Mouse (Mus musculus) G1E-ER4 (cell line): ENCODE data around the gene Gatad1. TPM values are rescaled to one million over a fixed set of nuclear protein-coding genes. Genes with fewer than 3 reads are reported as not detected.

Experiments
- GATA1 ChIP-seq: IDR thresholded peaks from one replicate; pipeline ENCODE4 v1.8.0; 2012; ENCODE audit warnings: low read length, inconsistent platforms
- polyA plus RNA-seq: library from polyadenylated mRNA; stranded (reverse); fragments of >175 nt; gene quantifications from 2 replicates; pipeline ENCODE4 v1.2.3, GENCODE M21; 2012

The Gatad1 gene
- polyA plus RNA-seq, 1 experiment = 81.5 TPM

- no peak for TF ChIP-seq GATA1
Observed at GRCm38 (mm10) chr5:3646991-3647707, 9.8 kb downstream of the Gatad1 start.

- TF ChIP-seq GATA1 = no peak
Observed at GRCm38 (mm10) chr5:3646539-3646938, 10.4 kb downstream of the Gatad1 start.

- TF ChIP-seq GATA1 = no peak
Observed at GRCm38 (mm10) chr5:3645326-3645725, 11.7 kb downstream of the Gatad1 start.

GRCm38 (mm10) chr5:3644621-3645020 lies 12.4 kb downstream of the Gatad1 start:
- no peak for TF ChIP-seq GATA1

GRCm38 (mm10) chr5:3635286-3635685 lies 21.7 kb downstream of the Gatad1 start:
- no peak for TF ChIP-seq GATA1

GRCm38 (mm10) chr5:3633951-3634350 lies 23.0 kb downstream of the Gatad1 start:
- TF ChIP-seq GATA1 = no peak

- no peak for TF ChIP-seq GATA1
Observed at GRCm38 (mm10) chr5:3633315-3633714, 23.7 kb downstream of the Gatad1 start.

GRCm38 (mm10) chr5:3632285-3632684 lies 24.7 kb downstream of the Gatad1 start:
- no peak for TF ChIP-seq GATA1

GRCm38 (mm10) chr5:3631512-3632271 lies 25.3 kb downstream of the Gatad1 start:
- no peak for TF ChIP-seq GATA1

GRCm38 (mm10) chr5:3630055-3630454 lies 26.9 kb downstream of the Gatad1 start:
- no peak for TF ChIP-seq GATA1

- no peak for TF ChIP-seq GATA1
Observed at GRCm38 (mm10) chr5:3620486-3620885, 36.5 kb downstream of the Gatad1 start.

GRCm38 (mm10) chr5:3609241-3609640 lies 47.7 kb downstream of the Gatad1 start:
- TF ChIP-seq GATA1 = no peak

- TF ChIP-seq GATA1 = no peak
Observed at GRCm38 (mm10) chr5:3607114-3607513, 49.9 kb downstream of the Gatad1 start.

GRCm38 (mm10) chr5:3600790-3601189 lies 56.2 kb downstream of the Gatad1 start:
- no peak for TF ChIP-seq GATA1

- no peak for TF ChIP-seq GATA1
Observed at GRCm38 (mm10) chr5:3600298-3600697, 56.7 kb downstream of the Gatad1 start.

- no peak for TF ChIP-seq GATA1
Observed at GRCm38 (mm10) chr5:3598766-3599165, 58.2 kb downstream of the Gatad1 start.

GRCm38 (mm10) chr5:3597171-3597570 lies 59.8 kb downstream of the Gatad1 start:
- TF ChIP-seq GATA1 = no peak
